Mouse (Mus musculus) MEL (cell line): ENCODE measurements around the gene Gm9507. TPM values are rescaled to one million over a fixed set of nuclear protein-coding genes. Genes with fewer than 3 reads are reported as not detected.
"Not testable (repeated sequence)": the region's sequence is repeated elsewhere in the genome, so short reads cannot be mapped to it uniquely, and the experiment has no call there.

Experiments
- DNase-seq: peaks from one replicate; pipeline ENCODE4 v3.0.0; 2011; ENCODE audit warnings: low read depth, low spot score
- H3K27ac ChIP-seq: 2 replicates; pipeline ENCODE4 v1.5.1; 2012; ENCODE audit warnings: low read depth, mild to moderate bottlenecking, control low read depth, low read length, moderate library complexity; ENCODE audit not compliant: control insufficient read depth
- H3K27me3 ChIP-seq, 2 experiments: fragments of 150-350 bp in 1 of 2; sonication (generic) in 1 of 2; 2 replicates each; pipeline ENCODE4 v1.6.1; 2012; ENCODE audit warnings: low read length in 2 of 2, mild to moderate bottlenecking in 2 of 2, improper control_type of control experiment in 1 of 2, moderate library complexity in 1 of 2; ENCODE audit not compliant: insufficient read depth in 2 of 2, control insufficient read depth in 1 of 2
- H3K36me3 ChIP-seq, 2 experiments: 2 replicates each; pipeline ENCODE4 v1.6.1; 2012 to 2014; ENCODE audit warnings: low read length in 2 of 2, improper control_type of control experiment in 1 of 2, inconsistent platforms in 1 of 2, mild to moderate bottlenecking in 1 of 2; ENCODE audit not compliant: insufficient read depth in 2 of 2, control insufficient read depth in 1 of 2
- H3K4me1 ChIP-seq, 2 experiments: fragments of 150-350 bp in 1 of 2; sonication (generic) in 1 of 2; 2 replicates each; pipeline ENCODE4 v1.6.1; 2012; ENCODE audit warnings: low read length in 2 of 2, improper control_type of control experiment in 1 of 2, mild to moderate bottlenecking in 1 of 2; ENCODE audit not compliant: insufficient read depth in 2 of 2, control insufficient read depth in 1 of 2
- H3K4me3 ChIP-seq, 2 experiments: fragments of 150-350 bp in 1 of 2; sonication (generic) in 1 of 2; 2 replicates each; pipeline ENCODE4 v1.5.1; 2012; ENCODE audit warnings: low read depth in 2 of 2, low read length in 2 of 2, mild to moderate bottlenecking in 2 of 2, moderate library complexity in 2 of 2, control low read depth in 1 of 2, improper control_type of control experiment in 1 of 2; ENCODE audit not compliant: control insufficient read depth in 1 of 2, insufficient read depth in 1 of 2
- H3K79me2 ChIP-seq: 2 replicates; pipeline ENCODE4 v1.6.1; 2012; ENCODE audit warnings: mild to moderate bottlenecking, low read length, moderate library complexity; ENCODE audit not compliant: control insufficient read depth, poor library complexity, insufficient read depth
- H3K9ac ChIP-seq: 2 replicates; pipeline ENCODE4 v1.6.1; 2012; ENCODE audit warnings: low read depth, mild to moderate bottlenecking, control low read depth, low read length, moderate library complexity; ENCODE audit not compliant: control insufficient read depth, poor library complexity, severe bottlenecking
- H3K9me3 ChIP-seq: fragments of 150-350 bp; sonication (generic); replicated peaks from 2 replicates; pipeline ENCODE4 v1.6.1; 2012; ENCODE audit warnings: mild to moderate bottlenecking, low read length, improper control_type of control experiment, moderate library complexity; ENCODE audit not compliant: insufficient read depth
- CHD1 ChIP-seq: IDR thresholded peaks from 2 replicates; pipeline ENCODE4 v1.6.1; 2012; ENCODE audit warnings: low read depth, mild to moderate bottlenecking, inconsistent platforms, low read length, improper control_type of control experiment
- CHD2 ChIP-seq: IDR thresholded peaks from 2 replicates; pipeline ENCODE4 v1.6.1; 2011; ENCODE audit warnings: low read length, improper control_type of control experiment
- EP300 ChIP-seq, 2 experiments: IDR thresholded peaks; 2 replicates each; pipeline ENCODE4 v1.6.1; 2011; ENCODE audit warnings: improper control_type of control experiment in 2 of 2, low read length in 2 of 2, low read depth in 1 of 2, mild to moderate bottlenecking in 1 of 2
- HCFC1 ChIP-seq: IDR thresholded peaks from 2 replicates; pipeline ENCODE4 v1.6.1; 2012; ENCODE audit warnings: low read depth, mild to moderate bottlenecking, inconsistent platforms, low read length, improper control_type of control experiment, moderate library complexity
- JUND ChIP-seq: IDR thresholded peaks from 2 replicates; pipeline ENCODE4 v1.6.1; 2011; ENCODE audit warnings: low read depth, mild to moderate bottlenecking, improper control_type of control experiment, low read length
- KAT2A ChIP-seq: conservative IDR thresholded peaks from 2 replicates; pipeline ENCODE4 v1.6.1; 2012; ENCODE audit warnings: low read depth, low read length, improper control_type of control experiment, inconsistent platforms
- MAX ChIP-seq: IDR thresholded peaks from 2 replicates; pipeline ENCODE4 v1.6.1; 2011; ENCODE audit warnings: low read length, improper control_type of control experiment
- MEF2A ChIP-seq: IDR thresholded peaks from 2 replicates; pipeline ENCODE4 v1.6.1; 2014; ENCODE audit warnings: low read depth, mild to moderate bottlenecking, inconsistent platforms, low read length, improper control_type of control experiment; ENCODE audit not compliant: poor library complexity, insufficient replicate concordance, severe bottlenecking; ENCODE audit errors: extremely low read depth
- MYB ChIP-seq: IDR thresholded peaks from 2 replicates; pipeline ENCODE4 v1.6.1; 2011; ENCODE audit warnings: mild to moderate bottlenecking, low read depth, low read length, improper control_type of control experiment
- NELFE ChIP-seq: IDR thresholded peaks from 2 replicates; pipeline ENCODE4 v1.6.1; 2011; ENCODE audit warnings: low read depth, low read length, improper control_type of control experiment
- RAD21 ChIP-seq: IDR thresholded peaks from 2 replicates; pipeline ENCODE4 v1.6.1; 2011; ENCODE audit warnings: mild to moderate bottlenecking, low read depth, low read length, improper control_type of control experiment
- SIN3A ChIP-seq: IDR thresholded peaks from 2 replicates; pipeline ENCODE4 v1.6.1; 2012; ENCODE audit warnings: low read length, improper control_type of control experiment, inconsistent platforms
- TCF12 ChIP-seq: IDR thresholded peaks from 2 replicates; pipeline ENCODE4 v1.6.1; 2014; ENCODE audit warnings: low read depth, mild to moderate bottlenecking, inconsistent platforms, low read length, improper control_type of control experiment, moderate library complexity
- UBTF ChIP-seq: IDR thresholded peaks from 2 replicates; pipeline ENCODE4 v1.6.1; 2012; ENCODE audit warnings: low read depth, mild to moderate bottlenecking, inconsistent platforms, low read length, improper control_type of control experiment, moderate library complexity, borderline replicate concordance; ENCODE audit not compliant: insufficient read depth
- ZNF384 ChIP-seq: IDR thresholded peaks from 2 replicates; pipeline ENCODE4 v1.6.1; 2012; ENCODE audit warnings: low read depth, mild to moderate bottlenecking, inconsistent platforms, low read length, improper control_type of control experiment
- polyA plus RNA-seq, 2 experiments: library from polyadenylated mRNA; stranded (reverse) in 1 of 2; unstranded in 1 of 2; fragments of >175 nt in 1 of 2; fragments of >200 nt in 1 of 2; gene quantifications; 2 replicates each; pipeline versions ENCODE4 v1.2.1 to v1.2.4; 2012; ENCODE audit warnings: low replicate concordance in 2 of 2, low read depth in 1 of 2; ENCODE audit not compliant: insufficient read length in 2 of 2, insufficient read depth in 1 of 2, missing spikeins in 1 of 2
- total RNA-seq: library from RNA; depleted of rRNA; stranded (reverse); fragments of 300-350 nt; gene quantifications from 2 replicates; pipeline ENCODE4 v1.2.3, GENCODE M21; 2012; rRNA removed

The Gm9507 gene
- total and polyA plus RNA-seq, 3 experiments: not detected

DNA sequence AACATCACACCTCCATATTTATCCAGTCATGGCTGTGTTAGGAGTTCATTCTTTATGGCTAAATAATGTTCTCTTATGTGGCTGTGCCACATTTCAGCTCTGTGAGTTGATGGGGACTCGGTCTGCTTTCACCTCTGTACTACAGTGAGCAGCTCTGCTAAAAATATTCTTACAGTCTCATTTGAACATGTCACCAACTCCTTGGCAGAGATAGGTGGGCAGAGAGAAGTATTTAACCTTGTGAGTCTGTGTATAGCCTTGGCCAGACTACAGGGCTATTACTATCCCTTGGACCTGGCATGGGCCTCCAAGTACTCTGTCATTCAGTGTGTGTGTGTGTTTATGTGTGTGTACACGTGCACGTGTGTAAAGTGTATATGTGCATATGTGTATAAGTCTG lies 39.5 kb downstream of the Gm9507 start:
- H3K27ac ChIP-seq, H3K9me3 ChIP-seq, DNase-seq, H3K36me3 ChIP-seq, H3K4me1 ChIP-seq, H3K4me3 ChIP-seq, H3K9ac ChIP-seq, H3K27me3 ChIP-seq, H3K79me2 ChIP-seq: not testable (repeated sequence)

DNA sequence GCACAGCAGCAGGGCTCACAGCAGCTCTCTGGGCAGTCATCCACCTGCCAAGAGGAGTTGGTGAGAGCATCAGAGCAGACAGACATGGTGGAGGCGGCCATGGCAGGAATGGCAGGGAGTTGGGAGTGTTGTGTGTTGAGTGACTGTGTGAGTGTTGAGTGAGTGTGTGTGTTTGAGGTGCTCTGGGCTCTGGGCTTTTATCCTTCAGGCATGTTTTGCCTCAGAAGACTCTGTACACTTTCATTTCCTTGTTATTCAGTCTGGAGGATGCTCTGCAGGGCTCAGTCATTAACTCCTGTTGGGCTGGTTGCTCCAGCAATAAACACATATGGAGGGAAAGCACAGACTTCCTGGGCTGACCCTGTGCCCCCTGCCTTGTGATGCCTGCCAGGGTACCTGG lies 40.4 kb downstream of the Gm9507 start, which contains the start of gene Gm3238:
TSS of gene Gm3238 (minus strand) at position 101 of the 400 bp plus-strand sequence.
- not testable (repeated sequence) for H3K9ac ChIP-seq, H3K4me3 ChIP-seq, H3K27me3 ChIP-seq, H3K27ac ChIP-seq, H3K4me1 ChIP-seq, H3K36me3 ChIP-seq, H3K79me2 ChIP-seq, DNase-seq, H3K9me3 ChIP-seq

DNA sequence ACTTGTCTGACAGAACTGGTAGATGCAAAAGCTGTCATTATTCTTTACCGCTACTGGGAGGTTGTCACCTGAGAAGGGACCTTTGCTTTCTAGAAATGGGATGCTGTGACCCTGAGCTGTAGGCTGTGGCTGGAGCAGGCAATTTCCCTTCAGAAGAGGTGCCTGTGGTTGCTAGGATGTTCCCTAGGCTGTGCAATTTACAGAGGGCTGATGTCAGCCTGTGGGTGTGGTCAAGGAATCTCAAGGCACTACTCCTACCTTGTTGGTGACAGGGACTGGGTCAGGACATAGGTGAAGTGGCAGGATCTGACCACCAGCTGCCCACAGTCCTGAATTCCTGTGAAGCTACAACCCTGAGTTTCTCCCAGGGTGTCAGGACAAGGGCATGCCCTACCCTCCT lies 41.9 kb downstream of the Gm9507 start:
- Histone ChIP-seq H3K27ac (no peak overlapping the region), H3K36me3 (no peaks in the 10 kb centered on the region), H3K27me3 (peaks cover 0 to 2% of the 10 kb centered on the region in 2 experiments; a peak in 2 of 4 replicates), H3K9me3 (no peaks in the 10 kb centered on the region), H3K4me1 (no peaks in the 10 kb centered on the region), H3K79me2 (no peaks in the 10 kb centered on the region), H3K9ac (no peak overlapping the region)
- DNase-seq: no peak
- TF ChIP-seq HCFC1 (no peak), KAT2A (no peak), UBTF (no peak), ZNF384 (no peak), MYB (no peak), EP300 (IDR thresholded peaks at IDR 0.05; ENCODE audit: low read depth in 1 of 2, low read length in 2 of 2) (no peak), RAD21 (no peak), MEF2A (no peak), SIN3A (no peak), CHD2 (no peak), TCF12 (no peak), CHD1 (no peak), NELFE (no peak), JUND (no peak), MAX (no peak)
- TF ChIP-seq, all 39 proteins: peak for 0
- H3K4me3 ChIP-seq: no peak overlapping the region

Other genes starting within 250 kb of the Gm9507 start
Only the 30 nearest of the 33 such genes appear.
- gene Sumo3, start 205.7 kb downstream of the Gm9507 start, total RNA-seq: 145 and 151 TPM in 2 replicates
- gene Sumo3, start 205.7 kb downstream of the Gm9507 start, polyA plus RNA-seq: 100 to 1,000 TPM in 1 of 2 experiments, not detected in 1; 342 TPM
- gene Gm49325, start 205.6 kb downstream of the Gm9507 start, total RNA-seq: 3.5 and 3.7 TPM in 2 replicates
- 1 to 10 TPM in 1 of 2 experiments, not detected in 1; 1.0 TPM for gene Gm49325, start 205.6 kb downstream of the Gm9507 start, polyA plus RNA-seq
- gene Ube2g2, start 189.6 kb downstream of the Gm9507 start, total RNA-seq: 55.2 and 62.4 TPM in 2 replicates
- 100 to 1,000 TPM in 1 of 2 experiments, not detected in 1; 112 TPM for gene Ube2g2, start 189.6 kb downstream of the Gm9507 start, polyA plus RNA-seq
- 1.2 and 1.8 TPM in 2 replicates for gene Tspear, start 125.3 kb downstream of the Gm9507 start, total RNA-seq
- gene Tspear, start 125.3 kb downstream of the Gm9507 start, polyA plus RNA-seq: 1 to 10 TPM in 1 of 2 experiments, not detected in 1; 3.8 TPM
- not detected in 2 replicates for gene Gm19402, start 121.1 kb downstream of the Gm9507 start, total RNA-seq
- gene Gm19402, start 121.1 kb downstream of the Gm9507 start, polyA plus RNA-seq: not detected
- gene Gm9508, start 114.6 kb downstream of the Gm9507 start, total RNA-seq: not detected in 2 replicates
- gene Gm9508, start 114.6 kb downstream of the Gm9507 start, polyA plus RNA-seq: not detected
- gene Gm10272, start 105.2 kb downstream of the Gm9507 start, total RNA-seq: not detected in 2 replicates
- gene Gm10272, start 105.2 kb downstream of the Gm9507 start, polyA plus RNA-seq: not detected
- not detected in 2 replicates for gene Gm10024, start 100.4 kb downstream of the Gm9507 start, total RNA-seq
- gene Gm10024, start 100.4 kb downstream of the Gm9507 start, polyA plus RNA-seq: not detected
- not detected in 2 replicates for gene Gm10142, start 96.0 kb downstream of the Gm9507 start, total RNA-seq
- not detected for gene Gm10142, start 96.0 kb downstream of the Gm9507 start, polyA plus RNA-seq
- gene Krtap12-1, start 91.2 kb downstream of the Gm9507 start, total RNA-seq: not detected in 2 replicates
- gene Krtap12-1, start 91.2 kb downstream of the Gm9507 start, polyA plus RNA-seq: not detected
- gene Gm10100, start 85.4 kb downstream of the Gm9507 start, total RNA-seq: not detected in 2 replicates
- gene Gm10100, start 85.4 kb downstream of the Gm9507 start, polyA plus RNA-seq: not detected
- not detected in 2 replicates for gene Gm18596, start 69.2 kb downstream of the Gm9507 start, total RNA-seq
- gene Gm18596, start 69.2 kb downstream of the Gm9507 start, polyA plus RNA-seq: not detected
- gene Gm9736, start 60.5 kb downstream of the Gm9507 start, total RNA-seq: not detected in 2 replicates
- gene Gm9736, start 60.5 kb downstream of the Gm9507 start, polyA plus RNA-seq: not detected
- gene Gm3233, start 52.2 kb downstream of the Gm9507 start, total RNA-seq: not detected in 2 replicates
- not detected for gene Gm3233, start 52.2 kb downstream of the Gm9507 start, polyA plus RNA-seq
- not detected in 2 replicates for gene Gm3238, start 40.5 kb downstream of the Gm9507 start, total RNA-seq
- gene Gm3238, start 40.5 kb downstream of the Gm9507 start, polyA plus RNA-seq: not detected
- not detected in 2 replicates for gene Gm7138, start 34.9 kb downstream of the Gm9507 start, total RNA-seq
- not detected for gene Gm7138, start 34.9 kb downstream of the Gm9507 start, polyA plus RNA-seq
- not detected in 2 replicates for gene Gm3250, start 29.3 kb downstream of the Gm9507 start, total RNA-seq
- not detected for gene Gm3250, start 29.3 kb downstream of the Gm9507 start, polyA plus RNA-seq
- not detected in 2 replicates for gene Gm7137, start 23.6 kb downstream of the Gm9507 start, total RNA-seq
- gene Gm7137, start 23.6 kb downstream of the Gm9507 start, polyA plus RNA-seq: not detected
- not detected in 2 replicates for gene Gm9639, start 16.8 kb downstream of the Gm9507 start, total RNA-seq
- gene Gm9639, start 16.8 kb downstream of the Gm9507 start, polyA plus RNA-seq: not detected
- gene Gm19668, start 12.7 kb downstream of the Gm9507 start, total RNA-seq: not detected in 2 replicates
- not detected for gene Gm19668, start 12.7 kb downstream of the Gm9507 start, polyA plus RNA-seq
- not detected in 2 replicates for gene Gm2696, start 2.8 kb upstream of the Gm9507 start, total RNA-seq
- not detected for gene Gm2696, start 2.8 kb upstream of the Gm9507 start, polyA plus RNA-seq
- not detected in 2 replicates for gene Krtap10-4, start 15.3 kb upstream of the Gm9507 start, total RNA-seq
- not detected for gene Krtap10-4, start 15.3 kb upstream of the Gm9507 start, polyA plus RNA-seq
- not detected in 2 replicates for gene Krtap10-10, start 24.1 kb upstream of the Gm9507 start, total RNA-seq
- not detected for gene Krtap10-10, start 24.1 kb upstream of the Gm9507 start, polyA plus RNA-seq
- gene Gm36176, start 35.0 kb upstream of the Gm9507 start, total RNA-seq: not detected in 2 replicates
- gene Gm36176, start 35.0 kb upstream of the Gm9507 start, polyA plus RNA-seq: not detected
- not detected in 2 replicates for gene Gm10318, start 41.0 kb upstream of the Gm9507 start, total RNA-seq
- not detected for gene Gm10318, start 41.0 kb upstream of the Gm9507 start, polyA plus RNA-seq
- not detected in 2 replicates for gene Gm3285, start 50.1 kb upstream of the Gm9507 start, total RNA-seq
- not detected for gene Gm3285, start 50.1 kb upstream of the Gm9507 start, polyA plus RNA-seq
- 0.10 and 0.15 TPM in 2 replicates for gene Lrrc3, start 90.7 kb upstream of the Gm9507 start, total RNA-seq
- under 1 TPM in 1 of 2 experiments, not detected in 1; 0.74 TPM for gene Lrrc3, start 90.7 kb upstream of the Gm9507 start, polyA plus RNA-seq
- 5.7 and 7.8 TPM in 2 replicates for gene Trpm2, start 158.7 kb upstream of the Gm9507 start, total RNA-seq
- gene Trpm2, start 158.7 kb upstream of the Gm9507 start, polyA plus RNA-seq: 10 to 100 TPM in 1 of 2 experiments, not detected in 1; 18.5 TPM
- gene 1810043G02Rik, start 166.7 kb upstream of the Gm9507 start, total RNA-seq: 9.3 and 10.7 TPM in 2 replicates
- 10 to 100 TPM in 1 of 2 experiments, not detected in 1; 15.6 TPM for gene 1810043G02Rik, start 166.7 kb upstream of the Gm9507 start, polyA plus RNA-seq
- gene Pfkl, start 198.2 kb upstream of the Gm9507 start, total RNA-seq: 84.8 and 165 TPM in 2 replicates
- 100 to 1,000 TPM in 1 of 2 experiments, not detected in 1; 267 TPM for gene Pfkl, start 198.2 kb upstream of the Gm9507 start, polyA plus RNA-seq